Mouse (Mus musculus): ENCODE measurements around the gene Top2a.
"Not testable (repeated sequence)": the region's sequence is repeated elsewhere in the genome, so short reads cannot be mapped to it uniquely, and the experiment has no call there.

Gene Top2a

DNA sequence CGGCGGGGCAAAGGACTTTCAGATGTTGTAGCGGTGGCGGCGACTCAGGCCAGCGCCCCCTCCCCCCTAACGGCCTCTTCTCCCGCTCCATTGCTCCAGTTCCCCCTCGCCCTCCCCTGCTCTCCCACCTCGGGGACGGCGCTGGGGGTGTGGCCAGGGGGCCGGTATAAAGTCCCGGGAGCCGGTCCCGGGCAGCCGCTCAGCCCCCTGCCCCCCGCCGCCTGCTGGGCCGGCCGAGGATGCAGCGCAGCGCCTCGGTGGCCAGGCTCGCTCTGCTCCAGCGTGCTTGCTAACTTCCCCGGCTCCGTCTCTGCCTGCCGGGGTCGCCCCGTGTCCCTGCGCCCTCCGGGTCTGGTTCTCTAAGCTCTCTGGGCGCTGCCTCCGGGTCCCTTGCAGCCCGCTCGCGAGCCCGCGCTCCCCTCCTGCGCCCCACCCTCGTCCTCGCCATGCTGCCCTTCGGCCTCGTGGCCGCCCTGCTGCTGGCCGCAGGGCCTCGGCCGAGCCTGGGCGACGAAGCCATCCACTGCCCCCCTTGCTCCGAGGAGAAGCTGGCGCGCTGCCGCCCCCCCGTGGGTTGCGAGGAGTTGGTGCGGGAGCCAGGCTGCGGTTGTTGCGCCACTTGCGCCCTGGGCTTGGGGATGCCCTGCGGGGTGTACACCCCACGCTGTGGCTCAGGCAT lies 17.2 kb upstream of the Top2a start, which contains the start of gene Igfbp4:
TSS of gene Igfbp4 (plus strand) at position 194 of the 679 bp plus-strand sequence.
- DNase-seq (ENCODE audit: low spot score in 2 of 2): peak; percentile 20 to 34

DNA sequence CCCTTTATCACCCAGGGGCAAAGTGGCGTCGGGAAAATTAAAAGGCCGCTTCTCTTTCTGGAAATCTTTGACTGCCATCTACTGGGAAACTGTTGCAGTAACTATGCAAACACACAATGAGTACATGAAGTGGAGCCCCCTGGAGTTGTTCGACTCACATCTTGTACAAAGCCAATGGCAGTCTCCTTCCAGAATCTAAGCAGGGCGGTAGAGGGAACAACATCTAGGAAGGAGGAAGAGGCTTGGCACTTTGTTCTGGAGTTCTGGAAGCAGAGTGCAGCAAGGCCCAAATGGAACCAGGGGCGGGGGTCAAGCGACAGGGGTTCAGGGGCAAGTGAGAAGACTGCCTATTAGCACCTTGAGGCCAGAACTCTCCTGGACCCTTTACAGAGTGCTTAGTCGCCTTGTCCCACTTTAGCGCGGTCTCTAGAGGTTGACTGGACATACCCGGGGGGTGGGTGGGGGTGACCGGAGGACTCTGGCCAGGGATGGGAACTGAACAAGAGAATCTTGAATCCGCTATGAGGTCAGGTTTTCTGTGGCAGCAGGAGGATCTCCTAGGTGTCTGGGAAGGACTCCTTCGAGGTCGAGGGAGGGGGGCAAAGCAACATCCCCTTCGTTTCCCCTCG lies 16.5 kb upstream of the Top2a start:
- no peak for DNase-seq (ENCODE audit: low spot score in 2 of 2)

DNA sequence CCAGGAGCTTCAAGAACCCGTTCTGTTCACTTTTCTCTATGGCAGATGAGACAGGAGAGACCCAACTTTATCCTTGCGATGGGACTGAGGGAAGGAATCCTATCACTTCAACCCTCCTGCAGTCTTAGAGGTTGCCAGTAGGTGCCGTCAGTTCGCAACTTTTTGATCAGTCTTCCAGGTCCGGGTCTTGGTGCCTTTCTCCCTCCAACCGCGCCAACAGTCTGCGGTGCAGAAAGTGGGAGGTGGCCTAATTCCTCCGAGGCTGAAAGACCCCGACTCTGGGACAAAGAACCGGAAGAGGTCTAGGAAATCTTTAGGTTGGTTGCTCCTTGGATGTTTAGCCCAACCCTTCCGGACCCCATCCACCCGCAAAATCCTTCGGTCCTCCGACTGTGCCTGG lies 15.8 kb upstream of the Top2a start:
- peak; percentile 64 to 65 for DNase-seq (ENCODE audit: low spot score in 2 of 2)

DNA sequence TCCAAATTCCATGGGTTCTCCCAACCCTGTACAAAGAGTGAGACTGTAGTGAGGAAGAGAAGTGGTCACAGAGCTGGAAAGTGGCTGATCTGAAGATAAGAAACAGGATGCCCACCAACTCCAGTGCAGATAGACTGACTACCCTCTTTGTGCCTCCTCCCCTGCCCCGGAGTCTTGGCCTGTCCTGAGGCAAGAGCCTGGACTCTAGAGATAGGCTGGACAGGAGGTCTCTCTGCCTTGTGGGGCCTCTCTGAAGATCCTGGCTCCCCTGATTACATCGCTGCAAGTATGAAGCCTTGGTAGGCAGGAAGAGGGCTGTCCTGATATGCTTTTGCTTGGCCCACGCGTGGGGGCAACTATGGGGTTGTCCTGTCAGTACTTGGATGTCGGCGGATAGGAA lies 12.3 kb upstream of the Top2a start:
- DNase-seq (ENCODE audit: low spot score in 2 of 2): no peak

DNA sequence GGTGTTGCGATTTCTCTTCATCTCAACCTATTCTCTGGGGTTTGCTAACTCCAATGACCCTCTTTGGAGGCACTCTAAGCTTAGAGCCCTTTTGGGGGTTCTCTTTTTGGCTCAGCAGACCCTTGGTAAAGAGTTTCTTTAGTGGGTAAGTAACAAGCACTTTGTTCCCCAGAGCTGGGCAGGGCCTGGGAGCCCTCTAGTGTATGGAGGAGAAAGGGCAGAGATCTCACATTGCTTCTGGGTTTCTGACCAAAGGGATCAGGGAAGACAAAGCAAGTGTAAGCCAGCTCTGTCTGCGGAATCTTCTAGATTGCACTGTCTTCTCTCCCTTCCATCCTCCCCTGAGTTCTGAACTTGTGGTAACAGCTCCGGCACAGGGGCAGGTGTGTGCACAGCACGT lies 11.4 kb upstream of the Top2a start:
- DNase-seq (ENCODE audit: low spot score in 2 of 2): no peak

DNA sequence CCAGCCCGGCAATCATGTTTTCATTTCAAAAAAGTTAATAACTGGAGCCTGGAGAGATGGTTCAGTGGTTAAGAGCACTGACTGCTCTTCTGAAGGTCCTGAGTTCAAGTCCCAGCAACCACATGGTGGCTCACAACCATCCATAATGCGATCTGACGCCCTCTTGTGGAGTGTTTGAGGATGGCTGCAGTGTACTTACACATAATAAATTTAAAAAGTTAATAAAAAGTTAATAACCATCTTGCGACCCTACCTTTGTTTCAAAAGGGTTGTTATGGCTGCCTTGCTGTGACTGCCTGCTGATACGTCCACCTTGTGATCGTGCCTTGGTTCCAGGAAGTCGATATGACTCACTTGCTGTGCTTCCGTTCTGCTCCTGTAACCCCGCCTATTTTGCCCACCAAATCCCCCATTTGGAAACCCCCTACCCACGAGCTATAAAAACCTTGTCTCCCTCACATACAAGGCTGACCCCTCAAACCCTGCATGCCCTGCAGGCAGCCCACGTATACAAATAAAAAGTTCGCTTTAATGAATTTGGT lies 3.0 kb upstream of the Top2a start:
- DNase-seq (ENCODE audit: low spot score in 2 of 2): no peak

DNA sequence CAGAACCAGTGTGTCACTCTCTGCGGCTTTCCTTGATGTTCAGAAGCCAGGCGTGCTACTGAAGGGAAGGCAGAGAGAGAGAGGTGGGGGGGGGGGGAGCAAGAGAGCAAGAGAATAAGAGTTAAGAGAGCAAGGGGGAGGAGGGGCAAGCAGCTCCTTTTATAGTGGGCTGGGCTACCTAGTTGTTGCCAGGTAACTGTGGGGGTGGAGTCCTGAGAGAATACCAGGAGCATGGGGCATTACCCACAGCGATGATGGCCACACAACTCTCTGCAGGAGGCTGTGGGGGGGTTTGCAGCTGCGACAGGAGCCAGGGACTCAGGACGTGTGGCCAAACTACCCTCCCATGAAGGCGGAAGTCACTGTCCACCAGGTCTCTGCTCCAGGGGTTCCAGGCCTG lies 1.9 kb upstream of the Top2a start:
- no peak for DNase-seq (ENCODE audit: low spot score in 2 of 2)

DNA sequence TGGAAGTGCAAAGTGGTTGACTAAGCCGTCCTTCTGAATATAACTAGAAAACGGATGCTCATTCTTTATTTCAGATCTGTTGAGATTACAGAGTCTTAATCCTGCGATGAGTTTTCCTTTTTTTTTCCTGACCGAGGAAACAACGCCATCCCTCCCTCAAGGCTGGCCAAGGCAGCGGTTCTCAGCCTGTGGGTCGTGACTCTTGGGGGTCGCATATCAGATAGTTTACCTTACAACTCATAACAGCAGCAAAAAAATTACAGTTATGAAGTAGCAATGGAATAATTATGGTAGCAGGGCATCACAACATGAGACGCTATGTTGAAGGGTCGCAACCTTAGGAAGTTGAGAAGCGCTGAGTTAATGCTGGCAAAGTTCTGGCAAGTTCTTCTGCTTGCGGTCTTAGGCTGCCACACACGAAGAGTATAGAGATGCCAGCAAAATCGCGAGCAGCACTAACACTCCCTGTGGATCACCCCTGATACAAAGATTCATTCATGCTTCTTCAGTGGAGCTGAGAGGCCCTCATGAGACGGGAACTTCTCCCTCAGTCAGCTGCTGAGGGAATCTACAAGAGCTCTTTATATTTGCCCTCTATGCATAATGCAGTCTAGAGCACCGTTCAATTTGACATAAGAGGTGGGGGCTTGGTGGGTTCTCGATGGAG lies 612 bp upstream of the Top2a start:
- DNase-seq (ENCODE audit: low spot score in 2 of 2): no peak

DNA sequence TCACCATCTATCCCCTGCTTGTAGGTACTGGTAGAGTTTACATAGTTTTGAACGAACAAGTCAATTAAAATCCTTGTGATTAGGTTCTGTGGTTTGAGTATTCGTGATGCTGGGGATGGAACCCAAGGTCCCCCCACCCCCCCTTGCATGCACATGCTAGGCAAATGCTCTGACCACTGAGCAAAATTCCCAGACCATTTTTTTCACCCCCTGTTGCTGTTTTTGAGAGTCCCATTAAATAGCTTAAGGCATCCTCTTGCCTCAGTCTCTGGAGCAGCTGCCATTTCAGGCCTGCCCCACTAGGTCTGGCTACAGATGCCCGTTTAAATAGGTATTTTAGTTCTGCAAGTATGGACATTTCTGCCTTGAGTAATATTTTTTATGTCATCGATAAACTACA lies 895 bp downstream of the Top2a start:
- DNase-seq (ENCODE audit: low spot score in 2 of 2): no peak

DNA sequence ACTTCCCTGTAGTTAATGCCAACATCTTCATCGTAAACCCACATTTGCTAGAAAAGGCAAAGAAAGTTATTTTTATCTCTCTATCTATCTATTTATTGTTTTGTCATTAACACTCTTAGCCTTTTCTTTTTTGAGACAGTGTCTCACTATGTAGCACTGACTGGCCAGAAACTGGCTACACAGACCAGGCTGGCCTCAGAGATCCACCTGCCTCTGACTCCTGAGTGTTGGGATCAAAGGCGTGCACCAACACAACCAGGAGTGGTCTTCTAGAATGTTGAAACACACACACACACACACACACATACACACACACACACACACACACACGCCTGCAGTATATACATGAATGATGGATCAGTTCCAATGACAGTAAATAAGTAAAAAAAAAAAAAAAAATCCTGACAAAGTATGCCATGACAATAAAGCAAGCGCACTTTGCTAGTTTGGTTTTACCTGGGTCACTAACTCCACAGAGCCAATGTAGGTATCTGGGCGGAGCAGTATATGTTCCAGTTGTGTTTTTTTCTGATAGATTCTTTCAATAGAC lies 1.5 kb downstream of the Top2a start:
- DNase-seq (ENCODE audit: low spot score in 2 of 2): no peak

DNA sequence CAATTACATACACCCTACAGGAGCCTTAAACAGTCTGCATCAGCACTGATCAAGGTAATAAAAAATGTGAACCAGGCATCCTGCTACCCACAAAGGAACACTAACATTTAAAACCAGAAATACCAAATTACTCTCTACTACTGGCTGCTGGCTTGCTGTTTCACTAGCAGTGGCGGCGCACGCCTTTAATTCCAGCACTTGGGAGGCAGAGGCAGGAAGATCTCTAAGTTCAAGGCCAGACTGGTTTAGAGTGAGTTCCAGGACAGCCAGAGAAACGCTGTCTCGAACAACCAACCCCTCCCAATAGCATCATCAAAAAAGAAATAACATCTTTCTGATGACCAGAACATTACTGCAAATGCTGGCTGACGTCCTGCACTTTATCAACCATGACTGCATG lies 4.1 kb downstream of the Top2a start:
- no peak for DNase-seq (ENCODE audit: low spot score in 2 of 2)

DNA sequence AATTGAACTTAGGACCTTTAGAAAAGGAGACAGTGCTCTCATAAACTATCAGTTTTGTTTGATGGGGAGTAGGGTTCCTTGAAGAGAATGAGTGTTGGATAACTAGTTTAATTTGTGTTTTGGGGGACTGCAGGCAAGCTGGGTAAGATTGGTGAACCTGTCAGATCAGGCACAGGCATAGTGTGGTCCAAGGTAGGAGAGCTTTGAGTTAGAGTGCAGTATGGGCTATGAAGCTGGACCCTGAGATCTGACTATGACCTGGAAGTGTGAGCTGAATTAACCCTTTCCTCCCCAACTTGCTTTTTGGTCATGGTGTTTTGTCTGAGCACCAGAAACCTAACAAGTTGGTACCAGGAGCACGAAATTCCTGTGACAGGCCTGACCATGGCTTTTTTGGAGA lies 10.1 kb downstream of the Top2a start:
- no peak for DNase-seq (ENCODE audit: low spot score in 2 of 2)

DNA sequence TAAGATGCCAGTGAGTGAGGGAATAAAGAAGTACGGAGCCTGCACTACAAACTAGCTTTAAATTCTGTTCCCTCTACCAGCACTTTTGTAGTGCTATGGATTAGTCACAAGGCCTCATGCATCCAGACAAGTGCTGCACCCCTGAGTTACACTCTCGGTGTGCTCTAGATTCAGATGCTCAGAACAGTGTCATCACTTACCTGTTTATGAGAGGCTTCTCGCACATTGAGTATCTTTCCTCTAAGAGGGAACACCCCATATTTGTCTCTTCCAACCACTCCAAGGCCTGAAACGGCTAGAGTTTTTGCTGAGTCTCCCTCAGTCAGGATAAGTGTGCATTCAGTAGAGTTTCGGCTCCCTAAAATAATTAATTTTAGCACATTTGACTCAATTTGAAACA lies 13.3 kb downstream of the Top2a start:
- DNase-seq (ENCODE audit: low spot score in 2 of 2): no peak

DNA sequence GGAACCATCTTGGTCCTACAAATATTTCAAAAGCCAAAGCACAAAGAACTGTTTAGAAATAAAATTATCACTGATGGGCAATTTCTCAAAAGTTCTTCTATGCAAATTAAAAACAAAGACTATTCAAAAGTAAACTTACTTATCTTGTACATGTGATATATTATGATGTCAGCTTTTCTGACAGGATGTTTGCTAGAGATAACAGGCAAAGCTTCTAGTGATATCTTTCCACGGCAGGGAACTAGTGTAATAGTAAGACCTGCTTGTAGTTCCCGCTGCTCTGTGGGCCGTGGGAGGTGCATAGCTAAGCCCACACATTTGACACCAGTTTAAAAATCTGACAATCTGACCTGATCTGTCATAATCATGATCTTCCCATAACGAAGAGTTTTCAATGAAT lies 13.9 kb downstream of the Top2a start:
- DNase-seq (ENCODE audit: low spot score in 2 of 2): no peak

DNA sequence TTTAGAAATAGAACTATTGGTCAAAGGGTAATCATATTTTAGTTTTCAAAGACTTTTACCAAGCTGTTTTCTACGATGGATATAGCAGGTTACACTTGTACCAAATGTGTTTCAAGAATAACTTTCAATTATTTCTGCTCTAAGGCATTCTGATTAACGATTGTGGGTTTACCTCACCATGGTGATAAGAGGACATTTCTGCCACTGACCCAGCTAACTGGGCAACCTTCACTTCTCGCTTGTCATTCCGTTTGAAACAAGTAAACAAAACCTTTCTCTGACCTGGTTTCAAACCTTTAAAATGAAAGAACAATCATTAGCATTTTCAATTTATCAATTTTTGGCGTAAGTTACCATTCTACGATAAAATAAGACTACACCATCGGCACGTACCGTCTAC lies 17.2 kb downstream of the Top2a start:
- DNase-seq (ENCODE audit: low spot score in 2 of 2): no peak

DNA sequence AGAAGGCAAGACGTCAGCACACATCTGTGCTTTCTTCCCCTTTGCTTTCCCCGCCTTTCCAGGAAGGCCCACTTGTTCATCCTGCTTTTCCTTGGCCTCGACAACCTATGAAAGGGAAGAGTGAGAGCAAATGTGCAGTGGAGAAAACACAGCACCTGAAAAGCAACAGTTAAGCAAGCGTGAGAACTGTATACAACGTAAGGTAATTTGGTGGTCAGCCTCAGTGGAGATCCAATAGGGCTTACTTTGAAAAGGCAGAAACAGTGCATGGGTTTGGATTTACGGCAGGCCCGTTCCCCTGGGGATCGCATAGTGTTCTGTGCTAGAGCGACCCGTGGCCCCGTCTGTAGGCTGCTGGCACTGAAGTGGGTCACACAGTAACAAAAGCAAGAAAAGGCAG lies 24.7 kb downstream of the Top2a start:
- DNase-seq (ENCODE audit: low spot score in 2 of 2): no peak

DNA sequence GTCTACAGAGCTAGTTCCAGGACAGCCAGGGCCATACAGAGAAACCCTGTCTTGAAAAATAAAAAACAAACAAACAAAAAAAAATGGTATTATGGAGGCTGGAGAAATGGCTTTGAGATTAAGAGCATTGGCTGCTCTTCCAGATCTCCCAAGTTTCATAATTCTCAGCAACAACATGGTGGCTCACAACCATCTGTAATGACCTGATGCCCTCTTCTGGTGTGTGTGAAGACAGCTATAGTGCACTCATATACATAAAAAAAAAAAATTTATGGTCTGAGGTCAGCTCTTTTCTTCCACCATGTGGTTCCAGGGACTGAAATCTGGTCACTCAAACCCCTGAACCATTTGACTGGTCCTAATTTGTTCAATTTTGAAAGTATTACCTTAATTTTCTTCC lies 25.2 kb downstream of the Top2a start:
- no peak for DNase-seq (ENCODE audit: low spot score in 2 of 2)

DNA sequence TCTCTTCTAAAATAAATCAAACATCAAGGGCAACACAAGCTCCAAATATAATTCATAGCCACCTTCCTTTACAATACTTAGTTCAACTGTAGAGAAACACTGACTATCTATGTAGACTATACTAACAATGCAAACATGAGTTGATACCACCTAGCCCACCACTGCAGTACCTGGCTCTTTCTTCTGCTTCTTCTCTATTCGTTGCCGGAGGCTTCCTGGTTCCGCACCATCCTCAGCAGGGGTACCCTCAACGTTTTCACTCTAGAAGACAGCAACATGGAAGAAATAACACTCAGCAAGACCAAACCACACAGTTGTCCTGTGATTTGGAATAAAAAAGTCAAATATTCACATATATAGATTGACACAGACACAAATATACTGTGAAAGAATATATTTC lies 26.3 kb downstream of the Top2a start:
- no peak for DNase-seq (ENCODE audit: low spot score in 2 of 2)

DNA sequence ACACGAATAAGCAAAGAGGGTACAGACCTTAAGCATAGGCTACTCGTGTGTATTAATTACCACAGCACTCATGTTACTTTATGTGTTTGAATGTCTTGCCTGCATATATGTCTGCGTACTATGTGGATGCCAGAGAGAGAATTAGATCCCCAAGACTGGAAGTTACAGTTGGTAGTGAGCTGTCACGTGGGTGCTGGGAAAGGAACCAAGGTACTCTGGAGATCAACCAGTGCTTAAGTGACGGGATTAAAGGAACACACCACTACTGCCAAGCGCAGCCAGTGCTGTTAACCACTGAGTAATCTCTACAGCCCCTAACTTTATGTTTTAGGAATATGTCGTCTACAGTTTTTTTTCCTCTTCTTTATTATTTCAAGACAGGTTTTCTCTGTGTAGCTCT lies 28.0 kb downstream of the Top2a start:
- DNase-seq (ENCODE audit: low spot score in 2 of 2): no peak

DNA sequence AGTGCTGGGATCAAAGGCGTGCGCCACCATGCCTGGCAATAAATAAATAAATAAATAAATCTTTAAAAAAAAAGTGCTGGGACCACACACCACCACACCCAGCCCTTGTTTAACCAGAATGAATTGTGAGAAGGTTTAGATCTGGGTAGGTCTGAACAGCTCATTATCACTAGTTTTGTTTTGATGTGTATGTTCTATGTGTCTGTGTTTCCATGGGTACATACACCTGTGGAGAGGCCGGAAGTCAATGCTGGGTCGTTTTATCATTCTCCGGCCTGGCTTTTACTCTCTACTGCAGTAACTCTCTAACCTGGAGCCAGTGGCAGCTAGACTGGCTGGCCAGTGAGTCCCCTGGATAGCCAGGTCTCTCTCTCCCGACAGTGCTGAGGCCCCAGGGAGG lies 33.1 kb downstream of the Top2a start:
- DNase-seq (ENCODE audit: low spot score in 2 of 2): no peak

DNA sequence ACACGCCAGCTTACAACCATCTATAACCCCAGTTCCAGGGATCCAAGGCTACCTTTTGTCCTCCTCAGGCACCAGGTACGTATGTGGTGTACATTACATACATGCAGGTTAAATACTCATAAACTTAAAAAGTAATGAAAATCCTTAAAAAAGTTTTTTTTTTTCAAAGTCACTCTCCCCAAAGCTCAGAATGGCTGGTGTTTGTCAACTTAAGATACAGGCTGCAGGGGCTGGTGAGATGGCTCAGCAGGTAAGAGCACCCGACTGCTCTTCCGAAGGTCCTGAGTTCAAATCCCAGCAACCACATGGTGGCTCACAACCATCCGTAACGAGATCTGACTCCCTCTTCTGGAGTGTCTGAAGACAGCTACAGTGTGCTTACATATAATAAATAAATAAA lies 35.7 kb downstream of the Top2a start:
- DNase-seq (ENCODE audit: low spot score in 2 of 2): not testable (repeated sequence)

DNA sequence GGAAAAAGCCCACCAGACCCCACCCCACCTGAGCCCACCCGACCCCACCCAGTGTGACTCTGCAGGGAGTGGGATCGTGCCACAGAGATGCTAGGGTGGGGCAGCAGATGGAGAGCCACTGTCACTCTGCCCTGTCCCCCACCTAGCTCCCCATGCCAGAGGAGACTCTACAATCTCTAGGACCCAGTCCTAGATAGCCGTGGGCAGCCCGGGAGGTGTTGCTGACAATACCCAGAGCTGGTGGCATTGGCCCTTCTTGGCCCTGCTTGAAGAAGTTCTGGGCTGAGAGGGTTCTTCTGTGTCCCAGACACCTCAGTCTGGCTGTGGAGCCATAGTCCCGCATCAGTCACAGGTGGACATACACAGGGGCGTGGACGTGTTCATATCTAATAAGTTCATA lies 38.4 kb downstream of the Top2a start:
- DNase-seq (ENCODE audit: low spot score in 2 of 2): no peak

DNA sequence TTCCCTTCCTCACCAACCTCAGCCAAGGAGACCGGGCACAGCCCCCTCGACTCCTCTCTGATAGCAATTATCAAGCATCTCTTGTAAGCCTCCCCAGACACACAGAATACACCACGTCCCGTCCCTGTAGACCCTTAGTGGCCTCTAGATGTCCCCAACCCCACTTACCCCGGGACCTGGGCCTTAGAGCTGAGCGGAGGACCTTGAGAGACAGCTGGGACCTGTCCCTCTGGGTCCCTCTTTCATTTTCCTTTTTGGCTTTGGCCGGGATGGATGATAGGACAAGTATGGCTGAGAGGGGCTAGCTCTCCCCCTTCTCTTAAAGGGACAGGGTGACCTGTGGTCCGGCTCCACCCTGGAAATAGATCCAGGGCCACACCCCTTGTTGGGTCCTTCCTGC lies 40.4 kb downstream of the Top2a start:
- no peak for DNase-seq (ENCODE audit: low spot score in 2 of 2)

All from frontal cortex, postnatal 25 days (tissue).